Mouse (Mus musculus) embryonic fibroblast, embryonic 13.5 days (primary cell): Measurements from ENCODE around the gene Rbl2.

ENCODE experiments used
- CTCF ChIP-seq: IDR thresholded peaks from 2 replicates; pipeline ENCODE4 v1.5.1; 2011; ENCODE audit warnings: mild to moderate bottlenecking, control low read depth, low read length, moderate library complexity, borderline replicate concordance; ENCODE audit not compliant: insufficient read depth
- POLR2A ChIP-seq: IDR thresholded peaks from 2 replicates; pipeline ENCODE4 v1.6.1; 2011; ENCODE audit warnings: low read depth, mild to moderate bottlenecking, control low read depth, low read length, moderate library complexity

DNA sequence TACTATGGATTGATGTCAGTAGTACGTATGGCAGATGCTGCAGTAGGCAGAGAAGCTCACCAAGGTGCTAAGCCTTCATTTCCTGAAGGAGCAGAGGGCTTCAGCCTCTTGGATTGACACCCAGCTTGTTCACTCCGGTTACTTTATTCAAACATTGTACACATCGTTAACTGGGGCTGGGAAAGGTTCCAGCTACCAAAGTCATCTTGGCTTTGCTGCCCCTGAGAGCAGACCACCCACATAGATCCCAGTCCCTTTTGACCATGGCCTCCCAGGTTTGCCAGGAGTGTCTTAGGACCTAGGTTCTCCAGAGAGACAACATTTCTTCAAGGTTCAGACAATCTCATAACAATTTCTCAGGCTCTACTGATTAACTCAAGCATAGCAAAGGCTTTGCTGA lies 13.0 kb upstream of the Rbl2 start:
- TF ChIP-seq POLR2A: no peak
- no peak for TF ChIP-seq CTCF
